Mouse (Mus musculus) thymus, postnatal 10 days (tissue): ENCODE data around the gene Minos1.

Source experiments
- DNase-seq, 2 experiments: peaks; one replicate each; pipeline ENCODE4 v3.0.0; 2021; ENCODE audit warnings: low spot score in 2 of 2

Gene Minos1

DNA sequence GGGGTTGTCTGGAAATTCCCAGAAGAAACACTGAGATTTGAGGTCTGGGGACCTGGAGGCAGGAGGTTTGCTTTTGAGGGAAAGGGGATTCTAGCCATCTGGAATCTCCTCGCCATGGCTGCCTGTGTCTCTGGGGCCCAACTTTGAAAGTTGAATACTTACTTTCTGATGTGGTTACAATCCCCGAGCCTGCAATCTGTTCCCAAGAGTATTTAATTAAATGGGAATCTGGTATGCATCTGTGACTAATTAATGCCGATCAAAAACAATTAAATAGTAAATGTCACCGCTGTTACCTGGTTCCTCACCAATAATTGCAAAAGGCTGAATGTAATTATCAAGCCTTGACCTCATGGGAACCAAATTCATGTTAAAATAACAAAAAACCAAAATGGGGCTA is 13.7 kb upstream of the Minos1 start:
- no peak for DNase-seq

DNA sequence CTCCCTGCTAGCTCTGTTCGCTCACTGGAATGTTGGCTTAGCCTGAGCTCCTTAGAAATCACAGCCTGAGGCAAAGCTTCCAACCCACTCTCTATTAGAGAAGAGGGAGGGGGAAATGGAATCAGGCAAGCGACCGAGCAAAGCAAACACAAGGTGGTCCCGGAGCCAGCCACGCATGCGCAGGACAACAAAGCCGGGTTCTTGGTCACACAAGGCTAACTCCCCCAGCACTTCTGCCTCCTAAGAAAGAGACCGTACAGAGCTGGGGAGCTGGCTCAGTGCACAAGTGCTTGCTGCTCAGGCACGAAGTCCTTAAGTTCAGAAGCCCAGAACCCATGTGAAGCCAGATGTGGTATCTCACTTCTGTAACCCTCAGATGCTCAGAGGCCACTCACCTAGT is 12.1 kb upstream of the Minos1 start:
- DNase-seq, result no peak

DNA sequence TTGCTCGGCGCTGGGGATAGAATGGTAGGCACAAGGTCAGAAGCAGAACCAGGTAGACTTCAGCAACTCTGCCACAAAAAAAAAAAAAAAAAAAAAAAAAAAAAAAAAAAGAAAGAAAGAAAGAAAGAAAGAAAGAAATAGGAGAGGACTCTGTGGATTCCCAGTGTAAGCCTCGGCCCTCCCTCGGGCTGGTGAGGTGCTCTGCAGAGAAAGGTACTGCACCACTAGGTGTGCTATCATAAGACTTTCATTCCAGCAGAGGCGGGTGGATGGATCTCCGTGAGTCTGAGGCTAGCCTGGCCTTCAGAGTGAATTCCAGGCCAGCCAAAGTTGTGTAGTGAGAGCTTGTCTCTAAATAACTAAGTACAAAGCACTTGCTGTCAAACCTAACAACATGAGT is 10.9 kb upstream of the Minos1 start:
- DNase-seq, result no peak

DNA sequence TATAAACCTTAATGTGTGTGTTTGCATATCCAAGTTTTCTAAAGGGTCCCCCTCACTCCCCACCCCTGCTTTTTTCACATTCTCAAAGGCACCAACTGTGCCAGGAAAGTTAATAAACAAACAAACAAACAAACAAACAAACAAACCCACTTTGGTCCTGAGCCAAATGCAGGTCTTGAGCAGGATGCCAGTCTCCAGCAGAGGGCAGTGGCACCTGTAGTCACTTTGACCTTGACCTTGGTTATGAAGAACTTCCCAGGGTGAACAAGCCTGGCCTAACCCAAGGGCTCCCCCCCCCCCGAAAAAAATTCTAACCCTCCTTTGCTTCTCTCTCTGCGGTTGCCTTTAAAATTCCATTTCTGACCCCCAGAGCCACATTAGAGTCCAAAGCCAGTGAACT is 9.4 kb upstream of the Minos1 start:
- DNase-seq, result no peak

DNA sequence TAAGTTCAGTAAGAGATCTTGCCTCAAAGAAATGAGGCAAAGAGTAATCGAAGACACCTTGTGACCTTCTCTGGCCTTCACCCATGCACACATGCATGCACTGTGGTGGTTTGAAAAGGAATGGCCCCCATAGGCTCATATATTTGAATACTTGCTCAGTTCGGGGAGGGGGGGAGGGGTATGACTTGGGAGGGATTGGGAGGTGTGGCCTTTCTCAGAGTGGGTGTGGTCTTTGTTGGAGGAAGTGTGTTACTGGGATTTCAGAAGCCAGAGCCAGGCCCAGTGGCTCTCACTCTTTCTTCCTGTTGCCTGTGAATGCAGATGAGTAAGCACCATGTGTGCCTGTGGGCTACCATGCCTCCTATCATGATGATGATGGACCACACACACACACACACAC is 5.1 kb upstream of the Minos1 start:
- DNase-seq, result no peak

DNA sequence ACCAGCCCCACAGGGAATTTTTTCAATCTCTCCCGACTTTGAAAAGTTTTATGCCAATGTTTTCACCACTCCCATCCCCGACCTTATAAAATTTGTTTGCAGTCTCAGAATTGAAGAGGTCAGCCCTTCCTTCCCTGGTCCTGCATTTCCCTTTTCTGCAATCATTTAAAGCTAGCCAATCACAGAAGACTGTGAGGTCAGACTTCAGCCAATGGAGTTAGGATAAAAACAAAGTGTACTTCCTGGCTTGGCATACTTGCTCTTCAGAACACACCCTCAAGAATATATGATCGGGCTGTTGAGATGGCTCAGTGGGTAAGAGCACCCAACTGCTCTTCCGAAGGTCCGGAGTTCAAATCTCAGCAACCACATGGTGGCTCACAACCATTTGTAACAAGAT is 2.2 kb upstream of the Minos1 start:
- no peak for DNase-seq

DNA sequence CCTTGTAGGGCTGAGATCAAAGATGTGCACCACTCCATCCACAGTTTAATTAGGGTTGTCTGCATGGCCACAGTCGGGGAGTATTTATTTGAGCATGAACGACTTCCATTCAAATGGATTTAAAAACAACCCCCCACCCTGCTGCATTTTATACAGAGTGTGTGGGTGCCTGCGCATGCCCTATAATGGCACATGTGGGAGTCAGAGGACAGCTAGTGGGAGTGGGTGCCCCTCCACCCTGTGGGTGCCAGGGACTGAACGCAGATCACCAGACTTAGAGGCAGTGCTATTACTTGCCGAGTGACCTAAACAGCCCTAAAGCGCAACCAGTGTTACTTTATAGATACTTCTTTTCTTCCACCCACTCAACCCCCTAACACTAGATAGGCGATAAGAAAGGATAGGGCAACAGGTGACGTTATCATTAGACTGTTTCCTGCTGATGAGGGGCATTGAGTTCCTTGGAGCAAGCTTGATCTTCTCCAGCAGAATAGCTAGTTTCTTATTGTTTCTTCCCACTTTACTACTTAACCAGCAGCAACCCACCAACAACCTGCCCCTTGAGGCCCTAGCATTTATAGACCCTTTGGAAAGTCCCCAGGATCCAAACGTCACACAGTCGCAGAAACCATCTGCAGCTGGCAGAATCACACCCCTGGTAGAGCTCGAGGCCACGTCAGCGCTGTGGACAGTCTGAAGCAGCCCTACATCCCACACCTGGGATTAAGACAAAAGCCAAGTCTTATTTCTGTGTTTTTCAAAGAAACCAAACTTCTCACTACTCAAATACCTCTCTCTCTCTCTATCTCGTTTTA is 1.2 kb upstream of the Minos1 start:
- no peak for DNase-seq

DNA sequence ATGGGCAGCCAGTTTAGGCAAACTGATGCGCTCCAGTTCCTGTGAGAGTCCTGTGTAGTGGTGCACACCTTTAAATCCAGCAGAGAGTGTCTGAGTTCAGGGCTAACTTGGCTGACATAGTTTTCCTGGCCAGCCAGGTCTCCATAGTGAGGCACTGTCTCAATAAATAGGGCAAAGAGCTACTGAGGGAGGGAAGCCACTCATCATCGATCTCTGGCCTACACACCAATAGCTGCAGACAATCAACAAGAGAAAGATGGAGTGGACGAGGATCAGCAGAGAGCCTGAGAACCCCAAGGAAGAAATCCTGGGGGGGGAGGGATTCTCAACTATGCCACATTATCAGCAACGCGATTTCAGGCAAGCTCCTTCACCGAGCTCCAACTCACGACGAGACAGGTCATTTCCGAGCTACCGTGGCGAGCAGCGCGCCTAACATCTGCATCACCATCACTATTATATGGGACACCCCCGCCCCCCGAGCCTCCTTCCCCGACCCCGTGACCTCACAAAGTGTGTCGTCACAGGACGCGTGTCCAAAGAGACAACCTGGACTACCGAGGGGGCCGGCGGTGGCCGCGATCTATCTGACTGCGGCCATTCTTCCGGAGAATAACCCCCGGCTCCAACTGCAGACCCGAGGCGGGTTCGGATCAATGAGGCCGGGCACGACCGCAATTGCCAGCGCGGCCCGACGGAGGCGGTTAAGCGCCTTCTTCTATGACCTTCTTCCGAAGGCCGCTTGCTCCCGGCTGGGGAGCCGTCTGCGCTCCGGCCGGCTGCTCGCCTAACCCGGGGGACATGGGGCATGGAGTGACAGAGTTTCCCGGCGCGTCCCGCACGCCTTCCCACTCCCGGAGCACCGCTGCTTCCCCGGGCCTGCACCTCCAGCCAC is 860 bp downstream of the Minos1 start:
- DNase-seq, result peak; percentile 18 to 26

DNA sequence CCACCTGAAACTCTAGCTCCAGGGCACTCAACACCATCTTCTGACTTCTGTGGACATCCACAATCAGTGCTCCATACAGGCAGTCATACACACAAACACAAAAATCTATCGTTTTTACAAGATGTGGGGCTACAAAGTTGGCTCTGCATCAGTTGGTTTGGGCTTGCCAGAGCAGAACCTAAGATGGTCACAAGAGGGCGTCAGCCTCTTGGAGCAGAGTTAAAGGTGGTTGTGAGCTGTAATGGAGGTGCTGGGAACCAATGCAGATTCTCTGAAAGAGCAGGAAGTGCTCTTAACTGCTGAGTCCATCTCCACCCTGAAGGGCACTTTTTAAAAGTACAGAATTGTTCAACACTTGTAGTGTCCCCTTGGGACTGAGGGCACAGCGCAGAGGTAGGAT is 4.4 kb downstream of the Minos1 start:
- DNase-seq, result no peak

DNA sequence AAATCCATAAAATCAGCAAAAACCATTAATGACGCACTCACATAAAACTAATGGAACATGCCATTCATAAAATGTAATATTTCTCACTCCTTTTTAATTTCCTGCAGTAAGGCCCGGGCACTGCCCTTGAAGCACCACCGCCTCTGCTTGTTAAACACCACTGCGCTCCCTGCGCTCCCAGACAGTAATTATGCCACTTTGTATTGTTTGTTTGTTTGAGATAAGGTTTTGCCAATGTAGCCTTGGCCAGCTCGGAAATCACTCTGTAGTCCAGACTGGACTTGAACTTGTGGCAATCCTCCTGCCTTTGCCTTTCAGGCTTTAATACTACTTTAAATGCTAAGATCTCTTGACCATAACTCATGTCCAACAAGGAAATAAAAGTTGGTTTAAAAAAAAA is 6.0 kb downstream of the Minos1 start:
- DNase-seq, result no peak

DNA sequence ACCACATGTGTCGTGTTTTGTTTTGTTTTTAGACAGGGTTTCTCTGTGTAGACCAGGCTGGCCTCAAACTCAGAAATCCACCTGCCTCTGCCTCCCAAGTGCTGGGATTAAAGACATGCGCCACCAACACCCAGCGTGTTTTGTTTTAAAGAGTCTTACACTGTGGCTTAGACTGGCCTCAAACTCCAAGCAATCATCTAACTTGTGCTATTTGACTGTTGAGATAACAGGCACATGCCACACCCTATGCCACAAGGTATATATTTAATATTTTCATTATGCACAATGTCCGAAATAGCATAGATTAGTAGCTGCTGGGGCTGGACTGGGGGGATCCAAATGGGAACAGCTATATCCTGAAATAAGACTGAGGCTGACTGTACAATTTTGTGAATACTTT is 8.4 kb downstream of the Minos1 start:
- no peak for DNase-seq

DNA sequence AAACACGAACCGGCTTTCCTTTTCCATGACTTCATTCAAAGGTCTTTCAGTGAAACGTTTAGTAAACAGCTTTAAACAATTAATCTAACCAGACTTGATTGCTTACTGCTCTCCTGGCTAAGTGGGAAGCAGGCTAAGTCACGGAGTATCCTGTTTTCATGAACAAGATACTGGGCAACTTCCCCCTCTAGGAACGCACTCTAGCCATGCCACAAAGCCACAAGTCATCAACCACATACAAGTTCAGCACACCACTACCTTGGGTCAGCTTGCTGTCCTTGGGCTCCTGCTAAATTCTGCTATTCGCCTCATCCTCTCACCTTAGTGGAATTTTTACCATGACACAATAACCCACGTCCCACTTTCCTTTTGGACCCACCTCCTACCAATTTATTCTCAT is 9.9 kb downstream of the Minos1 start:
- no peak for DNase-seq

DNA sequence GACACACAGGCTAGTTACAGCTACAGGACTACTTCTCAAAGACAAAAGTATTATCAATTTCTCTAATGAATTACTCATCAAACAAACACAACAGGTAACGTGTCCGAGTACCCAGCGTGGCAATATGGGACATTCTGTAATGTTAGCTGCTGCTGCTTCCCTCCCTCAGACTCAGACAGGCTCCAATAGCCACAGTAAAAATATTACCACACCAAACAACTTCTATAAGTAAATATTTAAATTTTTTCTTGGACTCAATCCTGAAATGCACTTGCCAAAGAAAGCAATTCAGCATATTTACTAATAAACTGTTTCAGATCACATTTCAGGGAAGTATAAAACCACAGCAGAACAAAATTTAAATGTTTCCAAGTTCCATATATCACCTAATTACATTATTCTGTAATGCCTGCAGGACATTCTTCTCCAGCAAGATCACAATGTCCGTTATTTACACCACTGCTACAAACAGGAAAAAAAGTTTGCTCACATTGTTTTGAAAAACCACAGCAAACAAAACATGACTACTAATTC is 10.6 kb downstream of the Minos1 start:
- DNase-seq, result no peak

DNA sequence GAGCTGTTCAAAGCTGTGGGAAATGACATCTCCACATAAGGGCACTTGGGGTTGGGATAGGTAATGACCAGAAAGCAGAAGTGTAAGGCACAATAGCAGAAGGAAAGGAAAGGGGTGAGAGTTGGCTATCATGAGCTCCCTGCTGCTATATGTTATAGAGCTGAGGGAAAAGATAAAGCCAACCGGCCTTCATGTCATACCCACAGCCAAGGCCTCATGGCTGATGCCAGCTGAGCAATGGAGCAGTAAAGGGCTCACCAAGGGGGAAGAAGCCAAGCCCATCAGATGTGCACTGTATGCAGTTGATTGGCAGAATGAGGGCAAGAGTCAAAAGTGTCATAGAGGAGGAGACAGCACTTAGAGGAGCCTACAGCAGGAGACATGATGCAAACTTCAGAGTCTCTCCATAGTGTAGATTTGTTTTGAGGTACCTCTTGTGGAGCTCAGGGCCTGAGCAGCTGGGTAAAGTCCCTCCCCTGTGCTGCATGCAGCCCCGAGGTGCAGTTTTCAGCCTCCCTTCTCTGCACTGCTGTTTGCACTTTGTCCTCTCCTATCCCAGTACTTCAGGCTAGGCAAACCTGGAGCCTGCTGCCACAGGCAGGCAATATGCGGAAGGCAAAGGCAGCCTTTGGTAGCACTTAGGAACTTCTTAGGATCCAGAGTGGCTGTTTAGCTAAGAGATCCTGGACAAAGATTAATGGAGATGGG is 14.4 kb downstream of the Minos1 start:
- DNase-seq, result no peak

DNA sequence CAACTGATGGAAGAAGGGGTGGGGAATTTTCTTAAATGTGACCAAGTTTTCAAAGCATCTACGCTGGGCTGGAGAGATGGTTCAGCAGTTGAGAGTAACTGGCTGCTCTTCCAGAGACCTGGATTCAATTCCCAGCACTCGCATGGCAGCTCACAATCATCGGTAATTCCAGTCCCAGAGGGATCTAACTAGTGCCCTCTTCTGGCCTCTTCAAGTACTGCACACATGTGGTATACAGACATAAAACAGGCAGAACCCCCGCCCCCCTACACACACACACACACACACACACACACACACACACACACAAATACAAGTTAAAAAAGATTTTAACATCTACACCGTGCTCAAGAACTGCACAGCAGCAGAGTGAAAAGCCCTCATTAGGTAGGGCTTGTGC is 15.2 kb downstream of the Minos1 start:
- no peak for DNase-seq

DNA sequence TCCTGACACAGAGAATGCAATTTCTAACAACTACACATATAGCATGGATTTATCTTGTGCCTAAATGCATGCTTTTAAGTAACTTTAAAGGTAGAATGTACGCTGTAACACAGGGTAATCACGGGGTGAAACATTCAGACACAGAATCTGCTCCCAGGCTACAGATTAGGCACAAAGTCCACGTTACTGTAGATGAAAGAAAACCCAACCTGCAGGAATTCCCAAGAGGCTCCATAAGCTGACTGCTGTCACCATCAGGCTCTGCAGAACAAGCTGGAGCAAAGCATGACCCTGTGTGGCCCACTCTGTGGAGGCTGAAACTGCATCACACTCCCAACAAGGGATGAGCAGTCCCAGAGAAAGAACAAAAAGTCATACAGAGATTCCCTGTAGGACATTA is 18.4 kb downstream of the Minos1 start:
- no peak for DNase-seq

DNA sequence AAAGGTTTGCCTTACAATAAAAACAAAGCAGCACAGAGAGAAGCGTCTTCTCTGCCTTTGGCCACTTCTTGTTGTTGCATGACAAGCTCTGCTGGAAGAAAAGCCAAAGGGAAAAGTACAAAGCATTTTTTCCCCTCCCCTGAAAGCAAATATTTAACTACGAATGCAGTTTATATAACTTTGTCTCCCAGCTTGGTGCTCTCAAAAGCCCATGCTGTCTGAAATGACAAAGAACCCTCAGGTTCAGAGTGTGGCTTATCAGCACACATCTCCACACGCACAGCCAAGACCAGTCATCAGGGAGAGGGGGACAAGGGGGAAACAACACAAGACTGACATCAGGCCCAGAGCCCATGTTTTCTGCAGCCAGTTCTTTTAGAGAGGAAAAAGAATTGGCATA is 19.5 kb downstream of the Minos1 start:
- no peak for DNase-seq

DNA sequence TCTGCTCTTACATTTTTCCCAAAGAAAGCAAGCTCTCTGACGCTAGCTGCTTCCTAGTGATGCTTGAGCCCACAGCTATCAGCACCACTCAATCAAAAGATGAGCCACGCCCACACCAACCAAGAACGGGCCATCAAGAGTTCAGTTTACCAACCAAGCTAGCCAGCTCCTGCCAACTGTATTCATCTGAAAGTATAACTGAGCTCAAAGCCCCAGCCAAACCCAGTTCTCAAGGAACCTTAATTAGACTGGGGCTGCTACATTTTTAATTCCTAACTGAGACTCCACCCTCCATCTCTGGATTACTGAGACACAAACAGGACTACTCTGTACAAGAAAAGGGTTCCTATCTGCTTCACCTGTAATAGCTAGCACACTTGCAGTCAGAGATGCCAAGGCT is 20.1 kb downstream of the Minos1 start:
- DNase-seq, result no peak

DNA sequence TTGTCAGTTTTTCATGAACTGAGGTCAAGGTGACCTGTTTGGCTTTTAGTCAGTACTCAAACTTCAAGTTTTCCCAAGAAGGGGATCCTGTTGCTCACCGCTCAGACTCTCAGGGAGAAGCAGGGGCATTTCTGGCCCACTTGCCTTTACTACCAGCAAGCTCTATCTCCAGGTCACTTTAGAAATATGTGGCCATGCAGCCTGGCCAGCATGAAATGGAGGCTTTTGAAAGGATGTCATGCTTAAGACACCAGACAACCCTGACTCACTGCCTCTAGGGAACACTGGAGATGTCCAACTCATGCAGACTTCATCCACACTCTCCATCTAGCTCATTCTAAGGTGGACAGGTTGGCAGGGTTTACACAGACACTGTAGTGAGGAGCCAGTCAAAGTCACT is 25.5 kb downstream of the Minos1 start:
- DNase-seq, result no peak

DNA sequence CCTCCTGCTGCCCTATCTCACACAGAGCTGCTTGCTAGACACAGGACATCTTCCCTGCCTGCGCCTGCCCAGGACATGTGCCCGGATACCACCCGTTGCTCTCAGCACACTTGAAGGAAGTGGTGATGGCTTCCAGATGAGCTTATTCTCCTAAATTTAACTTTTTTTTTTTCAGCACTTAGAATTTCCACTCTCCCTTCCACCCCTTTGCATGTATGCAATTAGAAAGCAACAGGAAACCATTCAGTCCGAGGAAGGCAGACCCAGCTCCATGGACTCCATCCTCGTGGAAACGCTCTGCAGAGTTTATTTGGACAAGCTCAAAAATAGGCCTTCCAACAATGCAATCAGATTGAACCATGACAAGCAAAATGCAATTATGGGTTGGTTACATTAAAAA is 29.4 kb downstream of the Minos1 start:
- DNase-seq, result no peak

DNA sequence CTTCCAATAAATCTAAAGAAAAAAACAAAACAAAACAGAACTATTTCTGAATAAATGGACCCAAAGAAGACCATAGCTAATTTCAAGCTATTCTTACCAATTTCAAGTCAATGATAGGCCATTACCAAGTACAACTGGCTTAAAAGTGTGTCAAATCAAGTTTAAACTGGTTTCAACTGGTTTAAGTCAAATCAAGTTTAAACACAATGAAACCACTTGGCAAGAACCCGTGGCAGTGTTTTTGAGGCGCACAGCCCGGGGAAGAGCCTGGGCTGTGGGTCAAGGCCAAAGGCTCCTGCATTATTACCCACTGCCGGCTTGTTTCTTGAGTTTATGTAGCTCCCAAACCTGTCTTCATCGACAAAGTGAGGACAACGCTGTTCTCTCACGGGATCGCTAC is 30.6 kb downstream of the Minos1 start:
- no peak for DNase-seq

DNA sequence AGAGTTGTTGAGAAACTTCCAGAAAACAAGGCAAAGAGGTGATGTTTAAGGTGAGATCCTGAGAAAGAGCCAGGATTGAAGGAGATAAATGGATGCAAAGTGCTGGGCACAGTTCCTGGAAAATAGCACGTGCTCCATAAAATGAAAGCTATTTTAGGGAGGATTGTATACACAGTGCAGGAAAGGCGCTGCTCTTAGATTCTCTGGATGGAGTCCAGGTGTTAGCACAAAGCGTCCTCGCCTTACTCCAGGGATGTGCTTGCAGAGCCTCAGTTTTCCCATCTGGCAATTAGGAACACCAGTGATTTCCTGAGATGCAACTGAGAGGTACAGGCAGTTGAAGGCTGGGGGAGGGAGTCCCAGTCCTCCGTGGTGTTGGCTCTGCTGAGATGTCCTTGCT is 34.7 kb downstream of the Minos1 start:
- DNase-seq, result no peak
